Mouse (Mus musculus): Measurements from ENCODE around the gene Slc25a11. TPM values are rescaled to one million over a fixed set of nuclear protein-coding genes. Genes with fewer than 3 reads are reported as not detected.

The Slc25a11 gene
- 163 and 169 TPM in 2 replicates for polyA plus RNA-seq (2015; fragmentation: Nextera tagmentation; extraction: Ambion mirVana)

DNA sequence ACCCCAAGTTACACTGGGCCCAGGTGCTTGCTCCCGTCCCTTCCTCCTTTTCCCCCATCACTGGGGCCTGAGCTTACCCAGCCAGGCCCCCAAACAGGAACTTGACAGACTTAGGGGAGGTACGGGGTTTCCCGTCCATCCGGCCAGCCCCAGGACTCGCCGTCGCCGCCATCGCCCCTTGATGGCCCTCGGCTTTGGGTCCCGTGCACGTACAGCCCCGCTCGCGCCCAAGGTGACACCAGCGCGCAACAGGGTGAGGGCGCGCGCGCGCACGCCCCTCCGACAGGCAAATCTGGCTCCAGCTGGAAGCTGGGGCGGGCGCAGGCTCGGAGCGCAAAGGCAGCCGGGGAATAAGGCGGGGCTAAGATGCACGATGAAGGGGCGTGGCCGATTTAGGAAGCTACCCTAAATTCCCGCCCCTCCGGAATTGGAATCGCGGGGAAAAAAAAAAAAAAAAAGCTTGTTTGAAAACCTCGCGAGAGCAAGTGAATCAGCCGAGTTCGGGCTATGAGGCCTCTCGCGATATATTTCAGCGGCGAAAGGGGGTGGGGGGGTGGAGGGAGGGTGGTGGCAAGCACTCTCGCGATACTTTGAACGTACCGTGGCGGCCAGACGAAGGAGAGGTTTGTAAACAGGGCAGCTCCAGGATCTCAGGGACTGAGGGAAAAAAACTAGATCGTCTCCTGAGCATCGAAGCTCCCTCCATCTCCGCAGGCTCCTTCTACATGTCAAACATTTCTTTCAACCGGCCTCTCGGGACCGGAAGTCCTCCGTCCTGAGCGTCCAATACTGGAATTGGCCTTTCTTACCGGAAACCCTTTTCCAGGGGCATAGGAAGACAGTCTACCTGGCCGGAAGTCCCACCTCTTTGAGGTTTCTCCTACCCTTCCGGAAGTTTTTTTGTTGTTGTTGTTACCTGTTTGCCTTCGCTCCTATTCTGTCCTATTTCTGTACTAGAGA, at the start of gene Slc25a11, which contains the start of gene Rnf167:
Gene Slc25a11 (minus strand): TSS at position 789 of the 960 bp plus-strand sequence.
Gene Rnf167 (plus strand): TSS at position 545 of the 960 bp plus-strand sequence.
- Histone ChIP-seq H3K4me1 (ENCODE audit: control insufficient read depth, insufficient read depth, low read length) (peaks cover 47% of the 10 kb centered on the region), H3K4me2 (ENCODE audit: low read depth, low read length) (peak within 1 kb of the TSS; percentile 87), H3K27me3 (ENCODE audit: control insufficient read depth, insufficient read depth, low read length) (no peaks in the 10 kb centered on the region), H3K4me3 (replicated peaks; ENCODE audit: low read length) (peak within 1 kb of the TSS; percentile 87), H3K36me3 (ENCODE audit: control insufficient read depth, insufficient read depth, low read length) (peaks cover 19% of the 10 kb centered on the region), H3K27ac (ENCODE audit: low read length) (peak within 1 kb of the TSS; percentile 98), H3K9ac (ENCODE audit: low read length) (peak within 1 kb of the TSS; percentile 93), H3K9me3 (replicated peaks; ENCODE audit: control insufficient read depth, low read length) (no peaks in the 10 kb centered on the region)
- peak; percentile 89 for ATAC-seq (ENCODE audit: insufficient read depth, low FRiP score)
- WGBS: under 1% methylated on average over 63 of the region's 63 CpGs

DNA sequence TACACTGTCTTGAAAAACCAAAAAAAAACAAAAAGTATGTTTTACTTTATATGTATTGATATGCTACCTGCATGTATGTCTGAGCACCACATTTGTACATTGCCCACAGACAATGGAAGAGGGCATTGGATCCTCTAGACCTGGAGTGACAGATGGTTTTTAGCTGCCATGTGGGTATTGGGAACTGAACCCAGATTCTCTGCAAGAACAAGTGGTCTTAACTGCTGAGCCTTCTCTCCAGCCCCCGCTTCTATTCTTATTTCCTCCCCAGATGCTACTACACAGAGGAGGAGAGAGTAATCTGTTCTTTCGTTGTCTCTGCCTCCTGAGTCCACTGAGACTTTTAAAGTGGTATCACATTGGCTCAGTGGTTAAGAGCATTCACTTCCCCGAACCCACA, 46.2 kb upstream of the Slc25a11 start:
- ATAC-seq (ENCODE audit: insufficient read depth, low FRiP score): no peak
- H3K27ac ChIP-seq (ENCODE audit: low read length): no peak overlapping the region
- H3K9ac ChIP-seq (ENCODE audit: low read length): no peak overlapping the region
- H3K4me3 ChIP-seq (replicated peaks; ENCODE audit: low read length): no peak overlapping the region
- peaks cover 6% of the 10 kb centered on the region; the same call in 1 of the 2 replicates for H3K4me1 ChIP-seq (ENCODE audit: control insufficient read depth, insufficient read depth, low read length)
- no peaks in the 10 kb centered on the region for H3K27me3 ChIP-seq (ENCODE audit: control insufficient read depth, insufficient read depth, low read length)
- no peak overlapping the region for H3K4me2 ChIP-seq (ENCODE audit: low read depth, low read length)
- 62% methylated on average over 3 of the region's 3 CpGs for whole genome bisulfite sequencing
- no peaks in the 10 kb centered on the region for H3K36me3 ChIP-seq (ENCODE audit: control insufficient read depth, insufficient read depth, low read length)
- H3K9me3 ChIP-seq (replicated peaks; ENCODE audit: control insufficient read depth, low read length): no peaks in the 10 kb centered on the region

DNA sequence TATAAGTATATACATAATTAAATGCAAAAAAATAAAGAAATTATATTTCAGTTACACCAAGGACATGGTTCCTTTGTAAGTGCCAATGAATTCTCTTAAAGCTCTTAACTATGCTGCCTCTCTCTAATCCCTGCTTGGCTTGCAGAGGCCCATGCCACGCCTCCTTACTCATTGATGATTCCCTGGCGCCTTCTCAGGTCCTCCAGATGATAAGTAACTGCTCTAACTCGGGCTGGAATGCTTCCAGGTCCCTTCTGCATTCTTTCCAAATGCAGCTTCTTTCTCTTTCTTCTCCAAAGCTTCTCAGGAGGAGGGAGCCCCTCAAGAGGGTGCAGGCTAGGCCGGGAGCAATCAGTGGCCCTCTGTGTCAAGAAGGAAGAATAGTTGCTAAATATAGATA, 42.3 kb upstream of the Slc25a11 start:
- no peak overlapping the region for H3K4me3 ChIP-seq (replicated peaks; ENCODE audit: low read length)
- 42% methylated on average over 4 of the region's 4 CpGs for WGBS
- no peak for ATAC-seq (ENCODE audit: insufficient read depth, low FRiP score)

DNA sequence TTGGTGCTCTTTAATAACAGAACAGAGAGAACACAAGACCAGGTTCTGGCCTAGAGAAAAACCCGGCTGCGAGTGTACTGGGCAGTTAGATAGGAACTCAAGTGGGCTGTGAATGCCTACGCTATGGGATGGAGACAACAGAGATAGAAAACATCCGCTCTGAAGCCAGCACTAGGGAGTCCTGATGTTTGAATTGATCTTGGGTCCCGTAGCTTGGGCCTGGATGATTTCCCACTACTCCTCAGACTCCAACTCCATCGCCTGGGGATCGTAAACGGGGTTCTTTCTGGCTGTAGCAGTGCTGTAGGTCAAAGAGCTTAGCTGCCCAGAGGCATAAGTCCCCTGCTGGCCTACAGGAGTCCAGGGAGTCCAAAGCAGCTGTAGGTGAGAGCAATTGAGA, 41.1 kb upstream of the Slc25a11 start:
- Histone ChIP-seq H3K9me3 (replicated peaks; ENCODE audit: control insufficient read depth, low read length) (no peaks in the 10 kb centered on the region), H3K27me3 (ENCODE audit: control insufficient read depth, insufficient read depth, low read length) (no peaks in the 10 kb centered on the region), H3K9ac (ENCODE audit: low read length) (peak overlapping the region; percentile 95), H3K4me1 (ENCODE audit: control insufficient read depth, insufficient read depth, low read length) (peaks cover 19% of the 10 kb centered on the region), H3K27ac (ENCODE audit: low read length) (peak overlapping the region; percentile 90), H3K4me2 (ENCODE audit: low read depth, low read length) (peak overlapping the region; percentile 80), H3K36me3 (ENCODE audit: control insufficient read depth, insufficient read depth, low read length) (no peaks in the 10 kb centered on the region), H3K4me3 (replicated peaks; ENCODE audit: low read length) (peak overlapping the region; percentile 85)
- 16% methylated on average over 8 of the region's 8 CpGs for WGBS
- ATAC-seq (ENCODE audit: insufficient read depth, low FRiP score): no peak

More for the DNA sequence above, 42.3 kb upstream of the Slc25a11 start:
- peaks cover 19% of the 10 kb centered on the region for H3K4me1 ChIP-seq (ENCODE audit: control insufficient read depth, insufficient read depth, low read length)
- H3K36me3 ChIP-seq (ENCODE audit: control insufficient read depth, insufficient read depth, low read length): no peaks in the 10 kb centered on the region
- H3K27me3 ChIP-seq (ENCODE audit: control insufficient read depth, insufficient read depth, low read length): no peaks in the 10 kb centered on the region
- H3K27ac ChIP-seq (ENCODE audit: low read length): no peak overlapping the region
- H3K4me2 ChIP-seq (ENCODE audit: low read depth, low read length): no peak overlapping the region
- H3K9me3 ChIP-seq (replicated peaks; ENCODE audit: control insufficient read depth, low read length): no peaks in the 10 kb centered on the region
- no peak overlapping the region for H3K9ac ChIP-seq (ENCODE audit: low read length)

DNA sequence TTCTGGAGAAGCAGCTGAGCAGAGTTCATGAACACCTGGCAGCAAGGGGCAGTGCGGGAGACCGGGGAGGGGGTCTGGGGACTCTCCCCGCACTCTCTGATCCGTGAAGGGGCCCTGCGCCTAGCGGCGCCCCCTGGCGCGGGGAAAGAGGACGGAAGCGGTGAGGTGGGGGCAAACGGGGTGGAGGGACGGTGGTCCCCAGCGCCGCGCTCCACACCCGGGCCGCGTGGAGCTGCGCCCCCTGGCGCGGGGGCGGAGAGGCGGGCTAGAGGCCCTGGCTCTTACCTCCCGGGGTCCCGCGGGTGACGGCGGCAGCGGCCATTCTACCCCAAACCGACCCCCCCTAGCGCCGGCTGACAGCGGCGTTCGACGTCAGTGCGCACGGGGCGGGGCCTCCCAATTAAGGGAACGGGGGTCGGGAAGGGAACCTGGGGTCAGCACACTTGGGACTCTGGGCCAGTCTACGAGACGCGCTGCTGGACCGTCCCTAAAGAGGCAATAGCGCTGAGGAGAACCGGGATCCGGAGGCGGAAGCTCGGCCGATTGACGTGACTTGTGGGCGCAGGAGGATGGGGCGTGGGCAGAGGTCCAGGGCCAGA, 40.4 kb upstream of the Slc25a11 start, which contains the start of gene Camta2:
Gene Camta2 (minus strand): TSS at position 505 of the 599 bp plus-strand sequence.
- Histone ChIP-seq H3K4me3 (replicated peaks; ENCODE audit: low read length) (peak within 1 kb of the TSS; percentile 85), H3K27me3 (ENCODE audit: control insufficient read depth, insufficient read depth, low read length) (no peaks in the 10 kb centered on the region), H3K9me3 (replicated peaks; ENCODE audit: control insufficient read depth, low read length) (no peaks in the 10 kb centered on the region), H3K36me3 (ENCODE audit: control insufficient read depth, insufficient read depth, low read length) (no peaks in the 10 kb centered on the region), H3K4me1 (ENCODE audit: control insufficient read depth, insufficient read depth, low read length) (peaks cover 19% of the 10 kb centered on the region), H3K9ac (ENCODE audit: low read length) (peak within 1 kb of the TSS; percentile 95), H3K27ac (ENCODE audit: low read length) (peak within 1 kb of the TSS; percentile 90), H3K4me2 (ENCODE audit: low read depth, low read length) (peak within 1 kb of the TSS; percentile 80)
- WGBS: under 1% methylated on average over 55 of the region's 55 CpGs
- ATAC-seq (ENCODE audit: insufficient read depth, low FRiP score): peak; percentile 89

DNA sequence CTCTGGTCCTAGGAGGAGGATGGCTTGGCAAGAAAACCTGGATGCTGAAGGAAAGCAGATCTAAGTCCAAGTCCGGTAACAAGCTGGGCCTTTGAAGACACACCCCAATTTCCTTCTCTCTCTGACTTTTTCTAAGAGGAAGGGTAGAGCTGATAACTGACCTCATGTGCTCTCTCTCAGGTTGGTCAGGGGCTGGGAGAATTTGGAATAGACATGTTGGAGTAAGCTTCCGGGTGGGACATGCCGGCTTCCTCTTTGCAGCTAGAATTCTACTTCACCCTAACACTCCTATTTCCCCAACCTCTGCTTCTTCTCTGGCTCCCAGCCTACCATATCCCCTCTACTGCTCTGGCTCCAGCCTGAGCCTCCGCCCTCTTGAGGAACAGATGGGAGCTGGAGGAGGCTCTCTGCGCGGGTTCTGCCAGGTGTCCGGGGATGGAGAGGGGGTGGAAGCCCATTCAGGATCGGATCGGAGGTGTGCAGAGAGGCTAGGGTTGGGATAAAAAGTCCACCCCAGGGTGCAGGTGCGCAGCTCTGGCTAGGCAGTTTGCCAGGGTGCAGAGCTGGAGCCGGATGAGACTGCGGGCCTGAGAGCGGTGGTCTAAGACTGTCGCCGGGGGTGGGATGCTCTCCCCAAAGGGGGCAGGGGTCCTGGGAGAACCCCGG, 39.8 kb upstream of the Slc25a11 start:
- H3K4me1 ChIP-seq (ENCODE audit: control insufficient read depth, insufficient read depth, low read length): peaks cover 23% of the 10 kb centered on the region
- H3K9me3 ChIP-seq (replicated peaks; ENCODE audit: control insufficient read depth, low read length): no peaks in the 10 kb centered on the region
- H3K36me3 ChIP-seq (ENCODE audit: control insufficient read depth, insufficient read depth, low read length): no peaks in the 10 kb centered on the region
- peak overlapping the region; percentile 95 for H3K9ac ChIP-seq (ENCODE audit: low read length)
- peak overlapping the region; percentile 85 for H3K4me3 ChIP-seq (replicated peaks; ENCODE audit: low read length)
- peak overlapping the region; percentile 90 for H3K27ac ChIP-seq (ENCODE audit: low read length)
- peak; percentile 51; the same call in 1 of the 2 replicates for ATAC-seq (ENCODE audit: insufficient read depth, low FRiP score)
- H3K4me2 ChIP-seq (ENCODE audit: low read depth, low read length): peak overlapping the region; percentile 80
- H3K27me3 ChIP-seq (ENCODE audit: control insufficient read depth, insufficient read depth, low read length): no peaks in the 10 kb centered on the region
- WGBS: 2% methylated on average over 16 of the region's 16 CpGs

DNA sequence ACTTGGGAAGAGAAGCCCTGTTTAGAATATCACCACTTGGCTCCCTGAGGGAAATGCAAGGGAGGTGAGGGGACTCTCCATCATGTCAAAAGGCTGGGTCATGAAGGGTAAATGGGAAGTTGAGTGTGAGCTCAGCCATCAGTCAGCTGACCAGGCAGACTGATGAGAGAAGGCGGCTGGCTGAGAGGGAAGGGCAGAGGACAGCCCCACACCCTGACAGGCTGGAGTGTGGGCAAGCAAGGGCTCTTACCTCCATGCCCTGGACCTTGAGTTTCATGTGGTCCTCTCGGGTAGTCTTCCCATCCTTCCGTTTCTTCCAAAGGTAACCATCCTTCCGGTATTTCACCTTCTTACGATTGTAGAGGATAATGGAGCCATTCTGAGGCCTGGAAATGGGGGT, 36.4 kb upstream of the Slc25a11 start:
- no peak overlapping the region for H3K4me2 ChIP-seq (ENCODE audit: low read depth, low read length)
- no peaks in the 10 kb centered on the region for H3K27me3 ChIP-seq (ENCODE audit: control insufficient read depth, insufficient read depth, low read length)
- no peak for ATAC-seq (ENCODE audit: insufficient read depth, low FRiP score)
- no peaks in the 10 kb centered on the region for H3K9me3 ChIP-seq (replicated peaks; ENCODE audit: control insufficient read depth, low read length)
- WGBS: 85% methylated on average over 5 of the region's 5 CpGs
- H3K36me3 ChIP-seq (ENCODE audit: control insufficient read depth, insufficient read depth, low read length): peaks cover 5% of the 10 kb centered on the region; the same call in 1 of the 2 replicates
- H3K9ac ChIP-seq (ENCODE audit: low read length): no peak overlapping the region
- H3K4me1 ChIP-seq (ENCODE audit: control insufficient read depth, insufficient read depth, low read length): peaks cover 19% of the 10 kb centered on the region
- H3K27ac ChIP-seq (ENCODE audit: low read length): no peak overlapping the region
- H3K4me3 ChIP-seq (replicated peaks; ENCODE audit: low read length): no peak overlapping the region

DNA sequence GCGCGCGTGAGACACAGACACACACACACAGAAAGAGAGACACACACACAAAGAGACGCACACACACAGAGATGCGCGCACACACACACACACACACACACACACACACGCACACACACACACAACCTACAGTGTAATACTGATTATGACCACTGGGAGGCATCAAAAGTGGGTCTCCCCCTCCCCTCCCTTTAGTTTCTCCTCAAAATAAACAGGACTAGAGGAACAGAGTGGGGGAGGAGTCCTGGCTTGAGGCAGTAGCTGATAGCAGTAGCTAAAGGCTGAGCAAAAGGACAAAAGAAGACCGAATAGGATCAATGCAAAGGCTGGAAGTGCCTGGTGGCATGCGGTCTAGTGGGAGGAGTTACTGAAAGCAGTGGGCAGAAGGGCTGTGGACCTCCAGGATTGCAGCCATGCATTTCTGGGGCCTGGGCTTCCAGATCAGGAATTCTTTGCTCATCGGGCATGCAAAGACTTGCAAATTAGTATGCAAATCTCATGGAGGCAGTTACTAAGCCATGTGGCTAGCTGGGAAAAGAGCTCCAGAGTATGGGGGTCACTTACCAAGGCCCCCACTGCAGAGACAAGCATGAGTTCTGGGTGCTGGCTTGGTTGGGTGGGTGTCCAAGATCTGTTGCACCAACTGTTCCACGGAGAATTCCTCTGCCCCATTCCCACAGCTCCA, 34.8 kb upstream of the Slc25a11 start:
- Histone ChIP-seq H3K9ac (ENCODE audit: low read length) (0 out of 2 replicates have a peak overlapping the region, but pooled peaks have one; percentile 37), H3K27ac (ENCODE audit: low read length) (no peak overlapping the region), H3K4me2 (ENCODE audit: low read depth, low read length) (no peak overlapping the region), H3K4me1 (ENCODE audit: control insufficient read depth, insufficient read depth, low read length) (peaks cover 13% of the 10 kb centered on the region; the same call in 1 of the 2 replicates), H3K36me3 (ENCODE audit: control insufficient read depth, insufficient read depth, low read length) (peaks cover 5% of the 10 kb centered on the region; the same call in 1 of the 2 replicates), H3K27me3 (ENCODE audit: control insufficient read depth, insufficient read depth, low read length) (no peaks in the 10 kb centered on the region), H3K9me3 (replicated peaks; ENCODE audit: control insufficient read depth, low read length) (no peaks in the 10 kb centered on the region), H3K4me3 (replicated peaks; ENCODE audit: low read length) (no peak overlapping the region)
- 0 out of 2 replicates have a peak, but pooled peaks have one; percentile 18 for ATAC-seq (ENCODE audit: insufficient read depth, low FRiP score)
- WGBS: 27% methylated on average over 11 of the region's 11 CpGs

All from stomach, embryonic 16.5 days (tissue).